Mouse (Mus musculus) olfactory bulb, adult 2 months (tissue): ENCODE data around the gene Hunk.

Experiments used
- CTCF ChIP-seq: fragments of 200-500 bp; IDR thresholded peaks from 2 replicates; pipeline ENCODE4 v1.5.1; 2012; ENCODE audit warnings: low read depth, mild to moderate bottlenecking, low read length, moderate library complexity; ENCODE audit not compliant: insufficient read depth
- POLR2A ChIP-seq: fragments of 200-500 bp; IDR thresholded peaks from 2 replicates; pipeline ENCODE4 v1.6.1; 2012; ENCODE audit warnings: mild to moderate bottlenecking, low read depth, low read length, moderate library complexity; ENCODE audit not compliant: insufficient read depth

GRCm38 (mm10) chr16:90458899-90459610 is 73.2 kb downstream of the Hunk start:
- TF ChIP-seq CTCF (no peak), POLR2A (no peak)
